ENCODE assay signal across 14 mouse cellular contexts in genomic region chr17:13572204-13572833, GRCm38 (mm10).
DNase-seq lines count a peak whose midpoint lies in the region; ATAC-seq and TF ChIP-seq lines count a peak whose summit lies in the region.
"Had no signal": no experiment of that assay in that cellular context is flagged by ENCODE, and none has a peak within 500 bp of the region (broad histone marks: within the 10 kb centered on the region; RNA-seq: fewer than 3 reads in every experiment).

No protein-coding gene starts in this region.

- peak; percentile 28; the same call in 1 of the 2 replicates for ATAC-seq in lung, postnatal 0 days
- ATAC-seq in intestine, embryonic 14.5 days (replicated peaks; ENCODE audit: low FRiP score, low TSS enrichment, low read depth): peak; percentile 38; the same call in 1 of the 2 replicates
- ATAC-seq in midbrain, embryonic 12.5 days (ENCODE audit: low FRiP score, low read depth): no peak

- TF ChIP-seq EP300 in lung, postnatal 0 days (IDR thresholded peaks at IDR 0.05): no peak

- DNase-seq in lung, postnatal 0 days (ENCODE audit: low spot score): no peak
- no peak for DNase-seq in lung, postnatal 14 days
- no peak for DNase-seq in intestine, embryonic 14.5 days (ENCODE audit: low spot score)
- DNase-seq in urinary bladder, postnatal 10 days (ENCODE audit: low spot score): no peak
- DNase-seq in layer of hippocampus, postnatal 25 days (ENCODE audit: extremely low spot score in 1 of 2, low spot score in 1 of 2): no peak
- DNase-seq in urinary bladder, adult 18-20 months (ENCODE audit: low spot score in 2 of 2): no peak
- DNase-seq: cerebellum, postnatal 14 days; kidney, adult 9 months had no signal

- WGBS in lung, postnatal 0 days: 57% methylated on average over 8 of the region's 8 CpGs
- 58% methylated on average over 8 of the region's 8 CpGs for WGBS in intestine, embryonic 14.5 days
- 52% methylated on average over 8 of the region's 8 CpGs for WGBS in midbrain, embryonic 12.5 days

- no peaks in the 10 kb centered on the region for H3K27me3 ChIP-seq in lung, postnatal 0 days (replicated peaks; ENCODE audit: insufficient read depth, low read length)
- H3K27me3 ChIP-seq in intestine, embryonic 14.5 days (replicated peaks; ENCODE audit: control insufficient read depth, insufficient read depth, low read length): no peaks in the 10 kb centered on the region
- H3K27me3 ChIP-seq in midbrain, embryonic 12.5 days: no peaks in the 10 kb centered on the region
- H3K27me3 ChIP-seq: CH12.LX; embryonic facial prominence, embryonic 15.5 days; limb, embryonic 15.5 days; megakaryocyte, embryonic 14.5 days; neural tube, embryonic 15.5 days had no signal

- H3K9ac ChIP-seq in lung, postnatal 0 days (replicated peaks; ENCODE audit: low read depth): no peak overlapping the region
- H3K9ac ChIP-seq in intestine, embryonic 14.5 days (ENCODE audit: low read length): no peak overlapping the region
- no peak overlapping the region for H3K9ac ChIP-seq in midbrain, embryonic 12.5 days (replicated peaks)
- H3K9ac ChIP-seq: embryonic facial prominence, embryonic 15.5 days; limb, embryonic 15.5 days; neural tube, embryonic 15.5 days had no signal

- H3K27ac ChIP-seq in lung, postnatal 0 days (ENCODE audit: low read length): no peak overlapping the region
- no peak overlapping the region for H3K27ac ChIP-seq in intestine, embryonic 14.5 days (ENCODE audit: low read depth)
- peak overlapping the region; percentile 68 for H3K27ac ChIP-seq in midbrain, embryonic 12.5 days (replicated peaks)
- H3K27ac ChIP-seq: embryonic facial prominence, embryonic 15.5 days; limb, embryonic 15.5 days; neural tube, embryonic 15.5 days had no signal

- H3K4me1 ChIP-seq in lung, postnatal 0 days (ENCODE audit: insufficient read depth, low read depth, low read length): no peaks in the 10 kb centered on the region
- H3K4me1 ChIP-seq in intestine, embryonic 14.5 days (replicated peaks; ENCODE audit: control insufficient read depth, insufficient read depth, low read length): no peaks in the 10 kb centered on the region
- H3K4me1 ChIP-seq in midbrain, embryonic 12.5 days: peaks cover 31% of the 10 kb centered on the region
- H3K4me1 ChIP-seq: embryonic facial prominence, embryonic 15.5 days; limb, embryonic 15.5 days; megakaryocyte, embryonic 14.5 days had no signal

- H3K4me2 ChIP-seq in lung, postnatal 0 days (replicated peaks; ENCODE audit: low read depth, low read length): no peak overlapping the region
- H3K4me2 ChIP-seq in intestine, embryonic 14.5 days (ENCODE audit: low read length): no peak overlapping the region
- no peak overlapping the region for H3K4me2 ChIP-seq in midbrain, embryonic 12.5 days (replicated peaks)
- H3K4me2 ChIP-seq: embryonic facial prominence, embryonic 15.5 days; limb, embryonic 15.5 days; neural tube, embryonic 15.5 days had no signal

- no peak for TF ChIP-seq CTCF in lung, postnatal 0 days (IDR thresholded peaks at IDR 0.05)

- no peaks in the 10 kb centered on the region for H3K36me3 ChIP-seq in lung, postnatal 0 days (ENCODE audit: insufficient read depth, low read length)
- no peaks in the 10 kb centered on the region for H3K36me3 ChIP-seq in intestine, embryonic 14.5 days (ENCODE audit: control insufficient read depth, insufficient read depth, low read length)
- no peaks in the 10 kb centered on the region for H3K36me3 ChIP-seq in midbrain, embryonic 12.5 days
- H3K36me3 ChIP-seq: embryonic facial prominence, embryonic 15.5 days; limb, embryonic 15.5 days; neural tube, embryonic 15.5 days had no signal

- no peak overlapping the region for H3K4me3 ChIP-seq in lung, postnatal 0 days (ENCODE audit: low read depth, low read length)
- no peak overlapping the region for H3K4me3 ChIP-seq in intestine, embryonic 14.5 days (ENCODE audit: low read depth, low read length)
- no peak overlapping the region for H3K4me3 ChIP-seq in midbrain, embryonic 12.5 days
- H3K4me3 ChIP-seq: embryonic facial prominence, embryonic 15.5 days; limb, embryonic 15.5 days; megakaryocyte, embryonic 14.5 days; neural tube, embryonic 15.5 days had no signal

- H3K9me3 ChIP-seq in lung, postnatal 0 days (ENCODE audit: low read length): no peaks in the 10 kb centered on the region
- H3K9me3 ChIP-seq in intestine, embryonic 14.5 days (ENCODE audit: control insufficient read depth, low read length): no peaks in the 10 kb centered on the region
- H3K9me3 ChIP-seq in midbrain, embryonic 12.5 days: no peaks in the 10 kb centered on the region
- H3K9me3 ChIP-seq: embryonic facial prominence, embryonic 15.5 days; limb, embryonic 15.5 days; neural tube, embryonic 15.5 days had no signal
